Mouse (Mus musculus) frontal cortex, postnatal 14 days (tissue): ENCODE data around the gene Atrx.
"Not testable (repeated sequence)": the region's sequence is repeated elsewhere in the genome, so short reads cannot be mapped to it uniquely, and the experiment has no call there.

ENCODE experiments used
- DNase-seq, 2 experiments: peaks; one replicate each; pipeline ENCODE4 v3.0.0; 2022; ENCODE audit warnings: low spot score in 2 of 2

The Atrx gene

DNA sequence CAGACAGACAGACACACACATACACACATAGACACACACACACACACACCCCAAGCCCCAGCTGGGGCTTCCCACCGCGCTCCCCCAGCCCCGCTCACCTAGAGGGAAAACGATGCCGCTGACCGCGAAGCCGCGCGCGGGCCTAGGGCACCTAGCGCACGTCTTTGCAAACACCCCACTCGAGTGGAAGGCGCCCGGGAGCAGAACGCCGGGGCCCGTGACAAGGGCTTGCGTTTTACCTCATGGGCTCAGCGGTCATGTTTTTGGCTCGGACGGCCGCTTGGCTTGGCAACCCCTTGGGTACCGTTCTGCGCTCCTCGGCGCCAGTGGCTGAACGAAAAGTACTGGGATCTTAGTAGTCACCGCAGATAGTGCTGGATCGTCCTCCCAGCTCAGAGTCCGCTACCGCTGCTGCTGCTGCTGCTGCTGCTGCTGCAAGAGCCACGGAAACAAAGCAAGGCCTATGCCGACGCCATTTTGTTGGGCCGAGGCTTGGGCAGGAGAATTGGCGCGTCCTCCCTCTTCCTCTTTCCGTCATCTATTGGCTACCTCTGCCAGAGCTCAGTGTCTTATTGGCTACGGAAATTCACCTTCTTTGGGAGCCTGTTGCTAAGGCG is at the start of gene Atrx:
Gene Atrx (minus strand): TSS at position 543 of the 617 bp plus-strand sequence.
- DNase-seq: peak; percentile 55 to 67

- not testable (repeated sequence) for DNase-seq
Measured at GRCm38 (mm10) chrX:105957091-105957490, 27.9 kb upstream of the Atrx start.

DNA sequence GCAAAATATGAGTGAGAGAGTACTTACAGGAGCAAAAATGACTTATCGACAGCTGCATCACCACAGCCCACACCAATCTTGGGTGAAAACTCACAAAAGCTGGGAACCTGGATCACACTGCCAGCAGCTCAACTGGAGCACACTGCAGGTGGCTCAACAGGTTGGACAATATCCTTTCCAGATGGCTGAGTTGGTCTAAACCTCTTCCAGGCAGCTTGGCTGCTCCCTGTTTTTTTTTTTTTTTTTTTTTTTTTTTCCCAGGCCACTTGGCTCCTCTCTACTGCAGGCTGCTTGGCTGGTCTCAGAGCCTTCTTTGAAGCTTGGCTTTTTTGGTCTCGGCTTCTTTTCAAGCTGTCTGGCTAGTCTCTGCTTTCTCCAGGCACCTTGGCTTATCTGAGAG is 24.8 kb upstream of the Atrx start:
- DNase-seq: no peak

DNA sequence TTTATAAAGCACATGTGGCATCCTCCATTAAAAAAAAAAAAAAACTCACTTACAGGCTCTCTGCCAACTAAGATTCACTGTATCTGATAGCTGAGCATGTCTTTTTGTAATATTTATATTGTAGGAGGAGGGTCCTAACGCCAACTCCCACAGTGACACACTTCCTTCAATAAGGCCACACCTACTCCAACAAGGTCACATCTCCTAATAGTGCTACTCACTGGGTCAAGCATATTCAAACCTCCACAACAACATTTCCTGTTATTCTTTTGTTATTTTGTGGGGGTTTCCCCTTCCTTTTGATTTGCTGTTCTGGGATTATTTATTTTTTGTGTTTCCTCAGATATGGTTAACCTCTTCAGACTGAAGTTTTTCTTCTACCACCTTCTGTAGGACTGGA is 17.2 kb upstream of the Atrx start:
- DNase-seq: no peak

DNA sequence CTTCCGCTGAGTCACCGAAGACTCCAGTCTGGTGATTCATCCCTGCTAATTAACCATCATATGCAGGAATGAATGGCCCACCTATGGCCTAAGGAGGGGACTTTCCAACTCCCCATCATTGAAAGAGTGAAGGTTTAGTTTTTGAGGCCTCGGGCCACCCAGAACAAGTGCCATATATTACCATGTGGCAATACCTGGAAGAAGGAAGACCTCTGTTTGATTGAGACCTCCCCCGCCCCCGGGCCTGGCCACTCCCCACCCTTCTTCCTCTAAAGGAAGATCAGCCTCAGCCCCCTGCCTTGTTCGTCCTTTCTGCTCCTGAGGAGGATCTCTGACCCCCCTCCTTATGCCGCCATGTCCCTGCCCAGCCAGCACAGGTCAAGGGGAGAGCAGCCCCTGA is 10.0 kb upstream of the Atrx start:
- no peak for DNase-seq

DNA sequence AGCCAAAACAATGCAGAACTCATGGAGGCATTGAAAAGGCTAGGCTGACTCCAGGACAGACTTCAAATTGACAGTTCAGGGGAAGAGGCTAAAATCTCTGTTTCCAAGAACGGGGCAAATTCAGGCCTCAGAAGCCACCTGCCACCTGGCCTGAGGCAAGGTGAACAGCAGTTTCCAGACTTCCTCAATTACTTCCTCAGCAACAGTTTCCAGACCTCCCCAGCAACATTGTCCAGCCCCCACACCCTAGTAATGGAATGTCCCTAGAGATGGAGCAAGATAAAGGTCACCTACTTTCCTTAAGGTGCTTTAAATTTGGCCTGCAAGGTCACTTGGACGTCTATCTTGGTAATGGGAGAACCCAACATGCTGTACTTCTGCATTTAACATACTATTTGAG is 8.5 kb upstream of the Atrx start:
- DNase-seq: no peak

- DNase-seq: no peak
Measured at GRCm38 (mm10) chrX:105934341-105934740, 5.1 kb upstream of the Atrx start.

- no peak for DNase-seq
Measured at GRCm38 (mm10) chrX:105929478-105930038, 355 bp upstream of the Atrx start.

DNA sequence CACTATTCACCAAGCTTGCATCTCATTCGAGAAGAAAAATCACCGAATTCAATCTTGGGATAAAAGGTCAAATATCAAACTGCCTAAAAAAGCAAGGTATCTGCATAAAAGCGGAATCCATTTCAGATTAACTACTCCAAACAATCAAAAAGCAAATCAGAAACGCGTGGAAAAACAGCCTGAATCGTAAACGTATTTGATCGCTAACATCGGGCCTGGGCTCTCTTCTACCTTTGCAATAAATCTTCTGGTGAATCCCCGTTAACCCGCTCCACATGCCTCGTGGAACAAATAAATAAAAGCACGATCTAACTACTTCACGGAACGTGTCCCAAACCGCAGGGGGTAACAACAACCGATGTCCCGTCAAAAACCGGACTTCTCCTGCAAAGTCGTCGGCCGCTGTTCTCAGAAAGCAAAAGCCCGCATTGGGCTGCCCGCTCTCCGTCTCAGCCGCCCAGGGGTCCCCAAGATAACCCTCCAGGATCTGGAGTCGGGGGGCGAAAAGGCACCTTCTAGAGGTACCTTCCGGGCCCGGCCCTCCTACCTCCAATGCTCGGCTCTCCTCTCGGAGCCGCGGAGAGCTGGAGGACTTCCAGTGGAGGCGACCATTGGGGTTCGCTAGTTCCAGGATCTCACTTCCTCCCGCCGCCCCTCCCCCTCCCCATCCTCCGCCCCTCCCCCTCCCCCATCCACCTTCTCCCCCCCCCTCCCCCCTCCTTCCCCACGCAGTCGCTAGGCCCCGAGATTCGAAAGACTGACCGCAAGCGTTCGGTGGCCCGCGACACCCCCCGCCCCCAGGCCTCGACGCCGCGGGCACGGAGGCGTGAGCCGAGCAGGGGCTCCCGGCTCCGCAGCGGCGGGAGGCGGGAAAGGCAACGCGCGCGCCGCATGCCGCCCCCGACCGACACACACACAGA is 1.0 kb downstream of the Atrx start:
- DNase-seq: peak; percentile 8 to 9

- DNase-seq: no peak
Measured at GRCm38 (mm10) chrX:105926121-105926735, 3.0 kb downstream of the Atrx start.

DNA sequence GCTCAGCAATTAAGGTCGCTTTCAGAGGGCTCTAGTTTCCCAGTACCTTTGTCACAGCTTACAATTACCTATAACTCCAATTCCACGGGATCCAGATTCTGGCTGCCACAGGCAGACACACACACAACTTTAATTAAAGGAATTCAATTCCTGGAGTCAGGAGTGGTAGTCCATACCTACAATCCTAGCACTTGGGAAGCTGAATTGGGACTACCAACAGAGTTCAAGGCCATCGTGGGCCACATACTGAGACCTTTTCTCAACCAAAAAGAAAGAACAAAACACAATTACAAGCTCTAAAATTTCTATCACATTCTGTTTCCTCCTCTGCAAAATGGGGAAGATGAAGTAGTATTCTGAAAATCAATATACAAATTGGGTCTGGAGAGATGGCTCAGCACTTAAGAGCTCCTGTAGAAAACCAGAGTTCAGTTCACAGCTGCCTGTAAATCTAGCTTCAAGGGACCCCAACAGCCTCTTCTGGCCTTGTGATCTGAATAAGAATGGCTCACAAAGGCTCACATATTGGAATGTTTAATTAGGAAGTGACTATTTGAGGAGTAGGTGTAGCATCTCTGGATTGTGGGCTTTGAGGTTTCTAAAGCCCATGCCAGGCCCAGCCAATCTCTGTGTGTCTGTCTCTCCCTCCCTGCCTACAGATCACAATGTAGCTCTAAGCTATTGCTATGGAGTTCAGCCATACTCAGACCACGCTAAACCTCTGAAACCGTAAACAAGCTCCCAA is 4.7 kb downstream of the Atrx start:
- no peak for DNase-seq

DNA sequence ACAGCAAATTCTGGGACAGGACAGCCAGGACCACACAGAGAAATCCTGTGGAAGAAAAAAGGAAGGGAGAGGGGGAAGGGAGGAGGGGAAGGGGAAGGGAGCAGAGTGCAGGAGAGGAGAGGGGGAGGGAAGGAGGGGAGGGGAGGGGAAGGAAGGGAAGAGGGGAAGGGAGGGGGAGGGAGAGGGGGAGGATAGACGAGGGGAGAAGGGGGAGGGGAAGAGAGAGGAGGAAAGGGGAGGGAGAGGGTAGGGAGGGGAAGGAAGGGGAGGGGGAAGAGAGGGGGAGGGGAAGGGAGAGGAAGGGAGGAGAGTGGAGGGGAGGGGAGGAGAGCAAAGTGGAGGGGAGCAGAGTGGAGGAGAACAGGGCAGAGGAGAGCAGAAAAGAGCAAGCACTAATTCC is 5.3 kb downstream of the Atrx start:
- no peak for DNase-seq

DNA sequence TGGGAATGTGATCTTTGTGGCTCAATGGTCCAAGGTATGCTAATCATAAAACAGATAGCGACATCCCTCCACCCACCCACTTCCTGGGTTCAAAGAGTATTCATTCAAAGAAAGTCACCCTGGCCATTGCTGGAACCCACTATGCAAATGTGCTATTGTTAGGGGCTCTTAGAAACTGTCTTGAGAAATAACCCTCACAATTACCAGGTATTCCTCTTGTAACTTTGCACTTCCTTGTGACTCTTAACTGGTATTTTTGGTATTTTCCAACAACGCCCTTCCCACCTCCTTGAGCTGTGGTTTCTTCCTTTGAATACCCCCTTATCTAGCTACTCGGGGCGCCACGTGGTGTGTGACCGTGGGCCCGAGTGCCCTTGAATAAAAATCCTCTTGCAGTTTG is 6.2 kb downstream of the Atrx start:
- DNase-seq: not testable (repeated sequence)

GRCm38 (mm10) chrX:105921421-105921820 is 7.8 kb downstream of the Atrx start:
- no peak for DNase-seq

GRCm38 (mm10) chrX:105911728-105912127 is 17.5 kb downstream of the Atrx start:
- DNase-seq: no peak

- DNase-seq: no peak
Measured at GRCm38 (mm10) chrX:105901611-105902010, 27.6 kb downstream of the Atrx start.

- no peak for DNase-seq
Measured at GRCm38 (mm10) chrX:105886921-105887320, 42.3 kb downstream of the Atrx start.

- no peak for DNase-seq
Measured at GRCm38 (mm10) chrX:105864367-105864766, 64.8 kb downstream of the Atrx start.

- DNase-seq: no peak
Measured at GRCm38 (mm10) chrX:105824462-105824861, 104.7 kb downstream of the Atrx start.

DNA sequence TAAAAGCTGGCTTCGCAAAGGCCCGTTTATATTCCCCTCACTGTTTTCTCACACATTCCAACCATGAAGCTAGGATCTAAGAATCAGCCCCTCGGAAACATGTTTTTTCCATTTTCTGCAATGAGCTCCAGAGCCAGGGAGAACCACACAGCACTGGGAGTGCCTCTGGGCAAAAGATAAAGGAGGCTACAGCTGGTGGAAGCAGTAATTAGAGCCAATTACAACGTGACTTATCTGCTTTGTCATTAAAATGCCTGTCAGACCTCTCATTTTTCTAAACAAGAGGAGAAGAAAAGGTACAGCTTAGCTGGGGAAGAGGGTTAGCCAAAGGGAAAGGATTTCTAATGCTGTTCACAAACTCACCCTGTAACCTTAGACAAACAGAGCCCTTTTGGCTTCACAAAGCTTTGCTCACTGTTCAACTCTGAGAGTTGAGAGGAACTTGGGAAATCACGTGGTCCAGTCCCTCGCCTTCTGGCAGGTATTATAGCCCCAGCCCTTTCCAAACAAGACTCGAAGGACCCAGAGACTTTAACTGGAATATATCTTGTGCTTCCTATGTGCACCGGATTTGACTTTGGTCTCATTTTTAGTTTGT is 134.3 kb downstream of the Atrx start:
- DNase-seq: no peak

DNA sequence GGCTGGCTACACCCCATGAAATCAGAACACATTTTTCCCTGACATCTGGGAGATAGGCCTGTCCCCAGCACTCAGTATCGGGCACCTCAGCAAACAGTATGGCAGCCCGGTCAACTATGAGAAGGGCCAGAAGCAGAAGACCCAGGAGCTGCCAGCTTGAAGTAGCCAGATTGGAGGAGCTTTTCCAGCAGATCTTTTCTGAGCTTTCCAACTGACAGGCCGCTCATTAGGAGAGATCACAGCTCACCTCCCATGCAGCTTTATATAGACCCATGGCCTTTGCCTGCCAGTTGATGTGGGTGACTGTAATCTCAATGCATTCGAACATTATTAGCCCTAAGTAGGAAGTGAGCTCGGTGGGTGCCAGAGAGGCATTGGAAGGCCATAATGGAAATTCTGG is 155.9 kb downstream of the Atrx start:
- DNase-seq: no peak
